Mouse (Mus musculus) heart, embryonic 12.5 days (tissue): ENCODE data around the gene Accs. TPM values are rescaled to one million over a fixed set of nuclear protein-coding genes. Genes with fewer than 3 reads are reported as not detected.

Experiments used
- ATAC-seq: fragments of 200-750 bp; cut with Nextera tagmentation; 2 replicates; pipeline ENCODE4 v1.8.0; 2017; ENCODE audit warnings: moderate TSS enrichment, moderate library complexity; ENCODE audit not compliant: insufficient number of reproducible peaks, low FRiP score
- H3K27ac ChIP-seq: fragments of 300-500 bp; sonication (generic); 2 replicates; pipeline ENCODE4 v1.5.1; 2016; ENCODE audit warnings: mild to moderate bottlenecking, moderate library complexity; ENCODE audit not compliant: poor library complexity, severe bottlenecking
- H3K27me3 ChIP-seq: fragments of 300-500 bp; sonication (generic); replicated peaks from 2 replicates; pipeline ENCODE4 v1.6.1; 2016; ENCODE audit warnings: mild to moderate bottlenecking, moderate library complexity
- H3K36me3 ChIP-seq: fragments of 300-500 bp; sonication (generic); 2 replicates; pipeline ENCODE4 v1.6.1; 2016; ENCODE audit warnings: mild to moderate bottlenecking, moderate library complexity
- H3K4me1 ChIP-seq: fragments of 300-500 bp; sonication (generic); replicated peaks from 2 replicates; pipeline ENCODE4 v1.6.1; 2016; ENCODE audit warnings: mild to moderate bottlenecking
- H3K4me2 ChIP-seq: fragments of 300-500 bp; sonication (generic); 2 replicates; pipeline ENCODE4 v1.6.1; 2016; ENCODE audit warnings: mild to moderate bottlenecking, moderate library complexity
- H3K4me3 ChIP-seq: fragments of 300-500 bp; sonication (generic); 2 replicates; pipeline ENCODE4 v1.5.1; 2016; ENCODE audit warnings: mild to moderate bottlenecking
- H3K9ac ChIP-seq: fragments of 300-500 bp; sonication (generic); 2 replicates; pipeline ENCODE4 v1.6.1; 2016; ENCODE audit warnings: mild to moderate bottlenecking, moderate library complexity
- H3K9me3 ChIP-seq: fragments of 300-500 bp; sonication (generic); replicated peaks from 2 replicates; pipeline ENCODE4 v1.6.1; 2016; ENCODE audit warnings: mild to moderate bottlenecking, moderate library complexity
- WGBS: fragments of 180-500 bp; shearing (Covaris S2); methylation state at CpG from one replicate; pipeline ENCODE4 v1.1.7; 2016; 5-methylcytosine and 5-hydroxymethylcytosine counted together
- polyA plus RNA-seq: library from polyadenylated mRNA; unstranded; fragments of >200 nt; fragmentation: Nextera tagmentation; extraction: Ambion mirVana; gene quantifications from 2 replicates; pipeline ENCODE4 v1.2.1, GENCODE M21; 2016

The Accs gene
- polyA plus RNA-seq, 1 experiment from 2014 or later, result 6.6 TPM

DNA sequence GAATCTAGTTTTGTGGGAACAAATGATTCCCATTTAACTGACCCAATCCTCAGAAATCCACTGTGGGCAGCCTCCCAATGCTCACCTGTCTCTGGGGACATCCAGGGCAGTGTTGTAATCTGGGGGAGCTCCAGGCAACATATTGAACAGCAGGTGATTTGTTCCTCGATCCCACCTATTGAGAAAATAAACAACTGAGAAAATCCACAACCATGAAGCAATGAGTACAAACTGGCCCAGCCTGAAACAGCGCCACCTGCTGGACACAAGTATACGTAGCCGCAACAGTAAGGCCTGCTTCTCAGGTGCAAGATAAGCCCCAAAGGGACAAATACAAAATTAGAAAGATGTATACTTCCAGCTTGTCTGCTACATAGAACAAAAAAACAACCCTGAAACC lies 37.9 kb downstream of the Accs start:
- no peaks in the 10 kb centered on the region for H3K27me3 ChIP-seq
- 39% methylated on average over 4 of the region's 4 CpGs for WGBS
- H3K36me3 ChIP-seq, result peaks cover 55% of the 10 kb centered on the region
- no peak overlapping the region for H3K9ac ChIP-seq
- ATAC-seq, result no peak
- no peak overlapping the region for H3K4me3 ChIP-seq
- no peak overlapping the region for H3K27ac ChIP-seq
- no peaks in the 10 kb centered on the region for H3K4me1 ChIP-seq
- H3K9me3 ChIP-seq, result no peaks in the 10 kb centered on the region
- no peak overlapping the region for H3K4me2 ChIP-seq

DNA sequence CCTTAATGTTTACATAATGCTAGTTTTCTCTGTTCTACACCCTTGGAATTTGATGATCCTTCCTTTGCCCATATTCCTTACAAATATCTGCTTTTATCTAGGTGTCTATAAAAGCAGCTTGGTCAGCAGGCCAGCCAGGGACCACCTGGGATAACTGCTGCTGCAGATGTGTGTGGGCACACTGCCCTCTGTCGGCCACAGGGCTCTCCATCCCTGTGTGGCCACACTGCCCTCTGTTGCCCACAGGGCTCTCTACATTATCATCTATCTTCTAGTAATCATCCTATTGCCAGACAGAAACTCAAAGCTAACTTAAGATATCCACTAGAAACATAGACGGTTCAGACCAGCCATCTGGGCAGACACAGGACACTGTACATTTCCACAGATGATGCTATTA lies 39.8 kb downstream of the Accs start:
- Histone ChIP-seq H3K4me1 (peaks cover 5% of the 10 kb centered on the region; the same call in 1 of the 2 replicates), H3K36me3 (peaks cover 74% of the 10 kb centered on the region), H3K4me3 (no peak overlapping the region), H3K27me3 (no peaks in the 10 kb centered on the region), H3K4me2 (no peak overlapping the region), H3K9me3 (no peaks in the 10 kb centered on the region), H3K9ac (no peak overlapping the region), H3K27ac (no peak overlapping the region)
- ATAC-seq, result no peak
- 10% methylated on average over 2 of the region's 2 CpGs for WGBS

DNA sequence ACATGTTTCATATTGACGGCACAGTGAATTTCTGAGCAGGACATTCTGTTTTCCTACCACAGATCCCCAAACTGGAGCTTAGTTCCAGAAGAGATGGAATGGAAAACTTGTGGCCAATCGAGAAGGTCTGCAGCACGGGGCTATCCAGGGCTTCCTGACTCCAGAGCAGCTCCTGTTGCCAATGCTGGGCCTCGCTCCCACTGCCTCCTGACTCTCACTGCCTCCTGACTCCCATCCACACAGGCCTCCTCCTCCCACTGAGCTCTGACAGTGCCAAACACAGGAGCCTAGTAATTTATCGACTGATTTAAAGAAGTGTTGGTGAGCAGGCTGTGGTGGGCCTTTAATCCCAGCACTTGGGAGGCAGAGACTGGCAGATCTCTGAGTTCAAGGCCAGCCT lies 41.7 kb downstream of the Accs start:
- peaks cover 81% of the 10 kb centered on the region for H3K36me3 ChIP-seq
- H3K4me1 ChIP-seq, result peaks cover 5% of the 10 kb centered on the region; the same call in 1 of the 2 replicates
- no peak overlapping the region for H3K4me2 ChIP-seq
- ATAC-seq, result no peak
- H3K9ac ChIP-seq, result no peak overlapping the region
- no peak overlapping the region for H3K27ac ChIP-seq
- WGBS, result 80% methylated on average over 5 of the region's 5 CpGs
- H3K4me3 ChIP-seq, result no peak overlapping the region
- no peaks in the 10 kb centered on the region for H3K27me3 ChIP-seq
- H3K9me3 ChIP-seq, result no peaks in the 10 kb centered on the region

DNA sequence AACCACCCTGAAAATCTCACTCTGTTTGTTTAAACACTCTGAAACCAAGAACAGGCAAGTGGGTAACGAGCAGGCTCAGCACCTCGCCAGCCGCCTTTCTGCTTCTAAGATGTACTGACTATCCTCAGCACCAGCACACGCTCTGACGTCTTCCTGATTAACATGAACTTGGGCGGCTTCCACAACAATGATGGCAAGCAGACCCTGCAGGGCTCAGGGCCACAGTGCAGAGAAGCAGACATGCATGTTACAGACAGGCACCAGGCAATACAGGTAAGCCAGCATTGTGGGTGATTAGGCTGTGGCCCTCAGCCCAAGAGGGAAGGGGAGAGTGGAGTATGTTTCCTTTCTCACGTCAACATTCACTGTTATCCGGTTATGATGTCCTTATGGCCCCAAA lies 42.3 kb downstream of the Accs start:
- Histone ChIP-seq H3K27ac (no peak overlapping the region), H3K27me3 (no peaks in the 10 kb centered on the region), H3K9me3 (no peaks in the 10 kb centered on the region), H3K9ac (no peak overlapping the region), H3K4me1 (peaks cover 5% of the 10 kb centered on the region; the same call in 1 of the 2 replicates), H3K4me2 (no peak overlapping the region), H3K36me3 (peaks cover 77% of the 10 kb centered on the region), H3K4me3 (no peak overlapping the region)
- WGBS, result 81% methylated on average over 8 of the region's 8 CpGs
- no peak for ATAC-seq

DNA sequence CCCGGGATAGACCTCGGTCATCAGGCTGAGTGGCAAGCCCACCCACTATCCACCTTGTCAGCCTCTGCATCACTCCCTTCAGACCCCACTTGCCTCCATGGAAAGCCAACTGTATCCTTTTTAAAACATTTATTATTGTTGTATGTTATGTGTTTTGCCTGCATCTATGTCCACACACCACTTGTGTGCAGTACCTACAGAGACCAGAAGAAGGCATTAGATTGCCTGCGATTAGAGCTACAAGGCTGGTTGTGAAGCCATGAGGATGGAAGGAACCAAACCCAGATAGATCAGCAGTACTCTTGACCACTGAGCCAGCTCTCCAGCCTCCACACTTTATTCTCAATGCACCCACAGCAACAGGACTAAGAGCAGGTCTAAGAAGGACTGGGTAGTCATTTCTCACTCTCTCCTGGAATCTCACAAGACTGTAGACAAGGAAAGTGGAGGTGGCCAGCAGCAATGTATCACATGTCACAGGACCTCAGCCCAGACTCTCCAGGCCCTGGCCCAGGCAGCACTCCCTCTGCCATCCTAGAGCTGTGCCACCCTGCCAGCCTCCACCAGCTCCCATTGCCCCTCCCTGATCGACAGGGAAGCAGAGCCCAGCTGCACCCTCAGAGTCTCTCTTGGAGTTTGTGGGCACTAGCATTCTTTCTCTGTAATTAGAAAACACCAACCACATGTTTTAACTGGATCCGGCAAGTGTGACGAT lies 43.1 kb downstream of the Accs start:
- no peak for ATAC-seq
- H3K36me3 ChIP-seq, result peaks cover 76% of the 10 kb centered on the region
- WGBS, result 92% methylated on average over 6 of the region's 6 CpGs

DNA sequence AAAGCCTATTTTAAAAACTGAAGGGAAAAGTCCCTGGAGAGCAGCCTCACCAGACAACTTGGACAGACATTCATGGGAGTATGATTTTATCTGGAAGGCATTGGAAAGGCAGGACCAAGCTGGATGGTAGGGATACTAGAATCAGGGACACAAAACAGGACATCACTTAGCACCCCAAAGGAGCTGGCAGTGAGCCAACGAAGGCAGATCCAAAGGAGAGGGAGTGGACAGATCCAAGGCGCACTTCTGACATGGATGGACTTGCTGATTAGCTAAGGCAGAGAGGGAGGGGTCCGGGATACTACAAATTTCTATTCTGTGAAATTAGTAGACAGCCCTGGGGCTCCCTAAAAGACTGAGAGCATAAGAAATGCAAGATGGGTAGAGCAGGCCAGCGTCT lies 44.2 kb downstream of the Accs start:
- Histone ChIP-seq H3K36me3 (peaks cover 70% of the 10 kb centered on the region), H3K4me3 (no peak overlapping the region), H3K27me3 (no peaks in the 10 kb centered on the region), H3K4me2 (no peak overlapping the region), H3K9me3 (no peaks in the 10 kb centered on the region), H3K27ac (no peak overlapping the region), H3K9ac (no peak overlapping the region), H3K4me1 (peaks cover 5% of the 10 kb centered on the region; the same call in 1 of the 2 replicates)
- 83% methylated on average over 4 of the region's 4 CpGs for WGBS
- no peak for ATAC-seq

More for the DNA sequence above, 43.1 kb downstream of the Accs start:
- Histone ChIP-seq H3K4me3 (no peak overlapping the region), H3K9me3 (no peaks in the 10 kb centered on the region), H3K27ac (no peak overlapping the region), H3K4me1 (peaks cover 5% of the 10 kb centered on the region; the same call in 1 of the 2 replicates), H3K9ac (no peak overlapping the region), H3K27me3 (no peaks in the 10 kb centered on the region), H3K4me2 (no peak overlapping the region)

DNA sequence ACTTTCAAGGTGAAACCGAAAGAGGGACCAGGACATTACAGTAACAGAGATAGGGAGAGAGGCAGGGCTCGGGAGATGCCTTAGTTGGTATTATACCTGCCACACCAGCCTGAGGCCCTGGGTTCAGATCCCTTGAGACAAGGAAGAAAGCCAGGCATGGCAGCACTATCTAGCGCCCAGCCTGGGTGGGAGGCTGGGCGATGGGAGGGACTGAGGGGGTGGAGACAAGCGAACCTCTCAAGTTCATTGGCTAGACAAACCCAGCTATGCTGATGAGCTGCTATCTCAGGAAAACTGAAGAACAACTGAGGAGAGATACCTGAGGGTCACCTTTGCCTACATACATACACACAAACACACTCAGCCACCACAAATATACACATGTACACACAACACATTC lies 44.7 kb downstream of the Accs start:
- WGBS, result 73% methylated on average over 5 of the region's 5 CpGs
- Histone ChIP-seq H3K4me2 (no peak overlapping the region), H3K36me3 (peaks cover 71% of the 10 kb centered on the region), H3K4me3 (no peak overlapping the region), H3K9me3 (no peaks in the 10 kb centered on the region), H3K27me3 (no peaks in the 10 kb centered on the region), H3K27ac (no peak overlapping the region), H3K9ac (no peak overlapping the region), H3K4me1 (peaks cover 5% of the 10 kb centered on the region; the same call in 1 of the 2 replicates)
- ATAC-seq, result no peak

DNA sequence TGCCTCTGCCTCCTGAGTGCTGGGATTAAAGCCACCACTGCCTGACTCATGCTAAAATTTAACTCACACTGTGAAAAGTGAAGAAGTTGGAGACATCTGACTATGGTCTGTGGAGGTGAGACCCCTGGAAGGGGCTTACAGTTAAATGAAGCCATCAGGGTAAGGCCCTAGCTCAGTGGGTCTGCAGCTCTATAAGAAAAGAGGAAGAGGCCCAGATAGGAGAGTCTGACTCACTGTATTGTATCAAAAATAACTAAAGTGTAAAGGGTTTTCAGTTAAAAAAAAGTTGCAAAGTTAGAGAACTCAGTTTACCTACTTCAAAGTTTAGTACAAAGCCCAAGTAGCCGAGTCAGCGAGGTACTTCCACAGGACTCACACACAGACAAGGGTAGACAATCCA lies 46.8 kb downstream of the Accs start:
- no peaks in the 10 kb centered on the region for H3K9me3 ChIP-seq
- H3K36me3 ChIP-seq, result peaks cover 65% of the 10 kb centered on the region
- H3K4me3 ChIP-seq, result no peak overlapping the region
- no peak overlapping the region for H3K9ac ChIP-seq
- H3K4me2 ChIP-seq, result no peak overlapping the region
- no peak for ATAC-seq
- no peaks in the 10 kb centered on the region for H3K27me3 ChIP-seq
- 85% methylated on average over 2 of the region's 2 CpGs for WGBS
- H3K27ac ChIP-seq, result no peak overlapping the region
- H3K4me1 ChIP-seq, result peaks cover 7% of the 10 kb centered on the region; the same call in 1 of the 2 replicates

DNA sequence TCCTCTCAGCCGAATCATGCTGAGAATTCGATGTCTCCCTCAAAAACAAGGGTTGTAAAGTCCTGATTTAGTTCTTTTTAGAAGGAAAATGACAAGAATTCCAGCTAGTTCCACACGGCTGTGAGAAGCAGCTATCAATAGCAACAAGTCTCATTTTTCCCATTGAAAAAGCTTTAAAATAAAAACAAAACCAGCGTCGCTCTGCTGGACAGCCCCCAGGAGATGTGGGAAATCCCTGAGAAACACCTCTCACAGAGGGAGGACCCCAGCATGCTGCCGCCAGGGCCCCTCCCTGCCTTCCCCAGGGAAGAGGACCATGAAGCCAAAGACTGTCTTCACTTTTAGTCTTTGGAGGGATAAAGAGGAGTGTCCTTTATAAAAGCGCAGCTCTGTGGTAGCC lies 48.6 kb downstream of the Accs start:
- WGBS, result 81% methylated on average over 7 of the region's 7 CpGs

DNA sequence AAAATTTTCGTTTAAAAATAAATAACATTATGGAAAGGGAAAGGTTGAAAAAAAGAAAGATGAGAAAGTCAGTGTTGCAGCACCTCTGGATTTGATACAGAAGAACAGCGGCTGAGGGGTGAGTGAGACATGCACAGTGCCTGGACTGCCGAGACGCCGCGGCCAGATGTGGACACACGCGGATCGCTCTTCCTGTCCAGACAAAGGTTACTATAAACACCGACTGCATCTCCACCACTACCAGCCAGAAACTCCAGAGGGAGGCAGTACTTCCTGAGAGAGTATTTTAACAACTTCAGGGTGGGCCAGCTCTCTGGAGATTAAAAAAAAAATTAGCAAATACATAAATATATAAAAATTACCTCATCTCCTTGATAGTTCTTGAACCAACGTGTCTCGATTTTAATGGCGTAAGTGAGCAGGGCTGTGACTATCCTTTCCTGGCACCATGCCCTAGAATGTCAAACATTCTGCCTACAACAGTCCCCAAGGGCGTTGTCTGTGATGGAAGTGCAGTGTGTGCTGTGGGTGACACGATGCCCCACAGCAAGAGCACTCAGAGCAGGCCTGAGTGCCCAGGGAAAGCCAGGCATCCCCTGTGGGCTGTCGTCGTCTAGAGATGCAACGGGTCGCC lies 52.5 kb downstream of the Accs start:
- peaks cover 59% of the 10 kb centered on the region for H3K36me3 ChIP-seq
- H3K9ac ChIP-seq, result no peak overlapping the region
- H3K4me2 ChIP-seq, result no peak overlapping the region
- no peak overlapping the region for H3K27ac ChIP-seq
- H3K4me3 ChIP-seq, result no peak overlapping the region
- H3K4me1 ChIP-seq, result peaks cover 15% of the 10 kb centered on the region
- no peaks in the 10 kb centered on the region for H3K27me3 ChIP-seq
- ATAC-seq, result peak; percentile 57; the same call in 1 of the 2 replicates
- WGBS, result 63% methylated on average over 19 of the region's 19 CpGs
- no peaks in the 10 kb centered on the region for H3K9me3 ChIP-seq

More for the DNA sequence above, 48.6 kb downstream of the Accs start:
- no peak overlapping the region for H3K9ac ChIP-seq
- H3K4me1 ChIP-seq, result peaks cover 18% of the 10 kb centered on the region
- peaks cover 57% of the 10 kb centered on the region for H3K36me3 ChIP-seq
- H3K4me3 ChIP-seq, result no peak overlapping the region
- no peak overlapping the region for H3K27ac ChIP-seq
- H3K27me3 ChIP-seq, result no peaks in the 10 kb centered on the region
- no peaks in the 10 kb centered on the region for H3K9me3 ChIP-seq
- no peak for ATAC-seq
- H3K4me2 ChIP-seq, result no peak overlapping the region

DNA sequence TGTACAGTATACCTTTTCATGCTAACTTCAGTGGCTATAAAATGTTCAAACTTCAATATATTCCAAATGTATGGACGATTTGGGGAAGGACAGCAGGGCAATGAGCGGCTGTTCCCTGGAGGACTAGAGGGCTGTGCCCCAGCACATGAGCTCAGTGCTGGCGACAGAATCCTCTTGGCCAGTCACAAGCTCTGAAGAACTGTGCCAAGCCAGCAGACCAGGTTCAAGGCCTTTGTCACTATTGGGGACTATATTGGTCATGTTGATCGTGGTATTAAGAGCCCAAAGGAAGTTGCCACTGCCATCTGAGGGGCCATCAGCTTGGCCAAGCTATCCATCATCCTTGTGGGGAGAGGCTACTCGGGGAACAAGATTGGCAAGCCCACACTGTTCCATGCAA lies 55.4 kb downstream of the Accs start:
- no peaks in the 10 kb centered on the region for H3K9me3 ChIP-seq
- H3K4me1 ChIP-seq, result peaks cover 27% of the 10 kb centered on the region
- no peaks in the 10 kb centered on the region for H3K27me3 ChIP-seq
- no peak overlapping the region for H3K9ac ChIP-seq
- WGBS, result 83% methylated on average over 5 of the region's 5 CpGs
- no peak overlapping the region for H3K4me2 ChIP-seq
- no peak overlapping the region for H3K4me3 ChIP-seq
- ATAC-seq, result no peak
- H3K27ac ChIP-seq, result no peak overlapping the region
- H3K36me3 ChIP-seq, result peaks cover 61% of the 10 kb centered on the region
